Mouse (Mus musculus): ENCODE measurements around the gene Cnga1.
A peak's percentile ranks its signal among the peaks of the same experiment; 100 is the strongest.

Cnga1 gene

GRCm38 (mm10) chr5:72644175-72644574, at the start of gene Cnga1:
Cnga1 (minus strand) TSS chr5:72644275.
- DNase-seq (ENCODE audit: low spot score) = no peak

GRCm38 (mm10) chr5:72690516-72690915, 46.4 kb upstream of the Cnga1 start:
- no peak for DNase-seq (ENCODE audit: low spot score)

GRCm38 (mm10) chr5:72689556-72689955, 45.5 kb upstream of the Cnga1 start:
- DNase-seq (ENCODE audit: low spot score) = no peak

GRCm38 (mm10) chr5:72681451-72681850, 37.4 kb upstream of the Cnga1 start:
- DNase-seq (ENCODE audit: low spot score) = no peak

- DNase-seq (ENCODE audit: low spot score) = no peak
Measured at GRCm38 (mm10) chr5:72674994-72675542, 31.0 kb upstream of the Cnga1 start.

- no peak for DNase-seq (ENCODE audit: low spot score)
Measured at GRCm38 (mm10) chr5:72671017-72671699, 27.1 kb upstream of the Cnga1 start.

- DNase-seq (ENCODE audit: low spot score) = no peak
Measured at GRCm38 (mm10) chr5:72668351-72668750, 24.3 kb upstream of the Cnga1 start.

- no peak for DNase-seq (ENCODE audit: low spot score)
Measured at GRCm38 (mm10) chr5:72666428-72666827, 22.4 kb upstream of the Cnga1 start.

- DNase-seq (ENCODE audit: low spot score) = peak; percentile 65
Measured at GRCm38 (mm10) chr5:72665281-72665680, 21.2 kb upstream of the Cnga1 start.

- DNase-seq (ENCODE audit: low spot score) = peak; percentile 81
Measured at GRCm38 (mm10) chr5:72664854-72665253, 20.8 kb upstream of the Cnga1 start.

GRCm38 (mm10) chr5:72664126-72664525, 20.1 kb upstream of the Cnga1 start:
- no peak for DNase-seq (ENCODE audit: low spot score)

GRCm38 (mm10) chr5:72661051-72661781, 17.1 kb upstream of the Cnga1 start:
- no peak for DNase-seq (ENCODE audit: low spot score)

- no peak for DNase-seq (ENCODE audit: low spot score)
Measured at GRCm38 (mm10) chr5:72658375-72658774, 14.3 kb upstream of the Cnga1 start.

GRCm38 (mm10) chr5:72656270-72656791, 12.3 kb upstream of the Cnga1 start:
- peak; percentile 45 for DNase-seq (ENCODE audit: low spot score)

GRCm38 (mm10) chr5:72653068-72653674, 9.1 kb upstream of the Cnga1 start:
- DNase-seq (ENCODE audit: low spot score) = peak; percentile 68

GRCm38 (mm10) chr5:72648987-72649735, 5.1 kb upstream of the Cnga1 start:
- DNase-seq (ENCODE audit: low spot score) = peak; percentile 47

GRCm38 (mm10) chr5:72647958-72648595, 4.0 kb upstream of the Cnga1 start:
- peak; percentile 53 for DNase-seq (ENCODE audit: low spot score)

GRCm38 (mm10) chr5:72647418-72647907, 3.4 kb upstream of the Cnga1 start, which contains the start of gene Nipal1:
Nipal1 (plus strand) TSS chr5:72647795.
- peak; percentile 86 for DNase-seq (ENCODE audit: low spot score)

- DNase-seq (ENCODE audit: low spot score) = no peak
Measured at GRCm38 (mm10) chr5:72646996-72647395, 2.9 kb upstream of the Cnga1 start.

GRCm38 (mm10) chr5:72646131-72646530, 2.1 kb upstream of the Cnga1 start:
- no peak for DNase-seq (ENCODE audit: low spot score)

GRCm38 (mm10) chr5:72643655-72644054, 420 bp downstream of the Cnga1 start:
- DNase-seq (ENCODE audit: low spot score) = no peak

Measured in yolk sac, embryonic 10.5 days (tissue).